Mouse (Mus musculus) liver, embryonic 13.5 days (tissue): ENCODE data around the gene Iqcd. TPM values are rescaled to one million over a fixed set of nuclear protein-coding genes. Genes with fewer than 3 reads are reported as not detected.

Experiments
- ATAC-seq: fragments of 200-750 bp; cut with Nextera tagmentation; 2 replicates; pipeline ENCODE4 v1.8.0; 2017; ENCODE audit warnings: low read depth, mild to moderate bottlenecking, moderate number of reproducible peaks, moderate library complexity
- DNase-seq: peaks from one replicate; pipeline ENCODE4 v3.0.0; 2022
- H3K27ac ChIP-seq: fragments of 300-500 bp; sonication (generic); 2 replicates; pipeline ENCODE4 v1.5.1; 2015; ENCODE audit warnings: moderate library complexity, mild to moderate bottlenecking, inconsistent platforms
- H3K27me3 ChIP-seq: fragments of 300-500 bp; sonication (generic); 2 replicates; pipeline ENCODE4 v1.6.1; 2015; ENCODE audit warnings: mild to moderate bottlenecking, inconsistent platforms
- H3K36me3 ChIP-seq: fragments of 300-500 bp; sonication (generic); 2 replicates; pipeline ENCODE4 v1.6.1; 2015; ENCODE audit warnings: mild to moderate bottlenecking, inconsistent platforms
- H3K4me1 ChIP-seq: fragments of 300-500 bp; sonication (generic); replicated peaks from 2 replicates; pipeline ENCODE4 v1.6.1; 2015; ENCODE audit warnings: inconsistent platforms
- H3K4me2 ChIP-seq: fragments of 300-500 bp; sonication (generic); 2 replicates; pipeline ENCODE4 v1.6.1; 2015; ENCODE audit warnings: inconsistent platforms, mild to moderate bottlenecking, moderate library complexity
- H3K4me3 ChIP-seq: fragments of 300-500 bp; sonication (generic); replicated peaks from 2 replicates; pipeline ENCODE4 v1.5.1; 2015; ENCODE audit warnings: mild to moderate bottlenecking, inconsistent platforms
- H3K9ac ChIP-seq: fragments of 300-500 bp; sonication (generic); 2 replicates; pipeline ENCODE4 v1.6.1; 2015; ENCODE audit warnings: mild to moderate bottlenecking, inconsistent platforms
- H3K9me3 ChIP-seq: fragments of 300-500 bp; sonication (generic); replicated peaks from 2 replicates; pipeline ENCODE4 v1.6.1; 2016; ENCODE audit warnings: inconsistent platforms
- WGBS: fragments of 180-500 bp; shearing (Covaris S2); methylation state at CpG from one replicate; pipeline ENCODE4 v1.1.7; 2015; ENCODE audit not compliant: insufficient replicate concordance; 5-methylcytosine and 5-hydroxymethylcytosine counted together
- polyA plus RNA-seq: library from polyadenylated mRNA; unstranded; fragments of >200 nt; fragmentation: Nextera tagmentation; extraction: Ambion mirVana; gene quantifications from 2 replicates; pipeline ENCODE4 v1.2.1, GENCODE M21; 2015

Iqcd gene
- polyA plus RNA-seq, 1 experiment from 2014 or later = 1.9 TPM

DNA sequence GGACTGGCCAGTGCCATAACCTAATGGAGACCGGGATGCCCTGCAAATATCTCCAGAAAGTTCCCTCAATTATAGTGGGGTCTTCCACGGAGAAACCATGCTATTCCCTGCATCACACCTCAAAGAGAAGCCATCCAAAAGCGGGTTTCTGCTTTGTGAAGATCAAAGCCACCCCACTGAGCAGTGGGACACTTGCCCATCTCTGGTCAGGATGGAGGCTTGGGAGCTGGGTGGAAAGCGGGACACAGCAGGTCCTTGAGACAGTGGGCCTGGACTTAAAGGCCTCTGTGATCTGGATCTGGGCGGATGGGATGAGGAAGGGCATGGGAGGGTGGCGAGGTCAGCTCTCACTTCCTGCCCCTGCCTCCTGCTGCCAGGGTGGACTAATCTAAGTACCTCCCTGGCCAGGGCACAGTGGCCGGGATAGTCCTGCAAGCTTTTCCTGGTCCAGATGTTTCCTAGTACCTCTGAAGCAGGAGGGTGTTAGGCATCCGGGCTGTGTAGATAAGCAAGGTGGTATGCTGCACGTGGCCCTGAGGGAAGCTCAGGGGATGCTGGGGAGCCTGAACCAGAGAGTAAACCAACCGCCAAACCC is 14.2 kb upstream of the Iqcd start:
- Histone ChIP-seq H3K9ac (no peak overlapping the region), H3K4me3 (no peak overlapping the region), H3K4me1 (peaks cover 76% of the 10 kb centered on the region), H3K4me2 (no peak overlapping the region), H3K27ac (no peak overlapping the region), H3K36me3 (peaks cover 35% of the 10 kb centered on the region), H3K9me3 (no peaks in the 10 kb centered on the region), H3K27me3 (no peaks in the 10 kb centered on the region)
- DNase-seq (no peak), ATAC-seq (no peak)
- 68% methylated on average over 10 of the region's 10 CpGs for WGBS

DNA sequence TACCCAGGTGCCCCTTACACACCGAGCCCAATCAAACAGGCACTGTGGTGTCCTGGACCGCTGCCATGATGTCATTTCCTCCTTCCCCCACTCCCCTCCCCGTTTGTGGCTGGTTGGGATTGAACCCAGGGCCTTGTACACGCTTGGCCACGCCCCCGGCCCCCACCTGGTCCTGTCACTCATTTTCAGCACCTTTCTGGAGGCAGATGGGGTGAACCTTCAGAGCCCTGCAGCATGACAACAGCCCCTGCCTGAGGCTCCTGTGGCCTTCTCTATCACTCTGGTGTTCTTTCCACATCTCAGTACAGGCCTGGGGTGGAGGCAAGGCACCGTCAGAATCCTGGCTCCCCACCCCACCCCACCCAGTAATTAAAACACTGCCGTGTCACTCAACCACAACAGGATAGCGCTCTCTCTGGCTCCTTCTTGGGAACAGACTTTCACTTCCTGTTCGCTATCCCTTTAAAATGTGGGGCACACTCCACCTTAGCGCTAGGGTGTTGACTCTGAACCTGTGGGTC is 12.0 kb upstream of the Iqcd start:
- peak; percentile 86 for ATAC-seq
- peak overlapping the region; percentile 76 for H3K9ac ChIP-seq

DNA sequence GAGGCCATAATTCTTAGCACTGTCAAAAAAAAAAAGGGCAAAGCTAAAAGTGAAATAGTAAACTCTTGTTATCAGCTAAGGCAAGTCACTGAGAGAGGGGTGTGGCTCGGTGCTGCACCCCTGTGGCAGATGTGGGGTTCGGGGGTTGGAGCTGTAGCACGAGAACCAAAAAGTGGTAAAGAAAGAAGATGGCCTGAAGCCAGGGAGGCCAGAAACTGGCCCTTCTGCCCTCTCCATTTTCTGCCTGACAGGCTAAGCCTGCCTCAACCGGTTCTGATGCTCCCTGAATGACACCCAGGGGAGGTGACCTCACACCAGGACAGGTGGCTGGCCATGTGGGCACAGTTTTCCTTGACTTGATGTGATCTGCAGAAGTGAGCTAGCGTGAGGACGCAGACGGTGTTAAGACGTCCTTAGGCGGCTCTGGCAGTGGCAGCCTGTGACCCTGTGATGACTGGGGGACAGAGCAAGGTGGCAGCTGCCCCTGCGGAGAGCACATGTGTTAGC is 10.8 kb upstream of the Iqcd start:
- Histone ChIP-seq H3K4me3 (peak overlapping the region; percentile 43), H3K9ac (peak overlapping the region; percentile 76), H3K36me3 (peaks cover 58% of the 10 kb centered on the region), H3K27ac (peak overlapping the region; percentile 99), H3K4me1 (peaks cover 80% of the 10 kb centered on the region), H3K4me2 (peak overlapping the region; percentile 73), H3K27me3 (no peaks in the 10 kb centered on the region), H3K9me3 (no peaks in the 10 kb centered on the region)
- 29% methylated on average over 10 of the region's 10 CpGs for WGBS
- DNase-seq (peak; percentile 77), ATAC-seq (peak; percentile 73)

More for the DNA sequence above, 12.0 kb upstream of the Iqcd start:
- 39% methylated on average over 11 of the region's 11 CpGs for WGBS
- no peak for DNase-seq
- H3K27ac ChIP-seq = peak overlapping the region; percentile 99
- H3K36me3 ChIP-seq = peaks cover 48% of the 10 kb centered on the region
- H3K4me1 ChIP-seq = peaks cover 69% of the 10 kb centered on the region
- H3K9me3 ChIP-seq = no peaks in the 10 kb centered on the region
- no peaks in the 10 kb centered on the region for H3K27me3 ChIP-seq
- peak overlapping the region; percentile 73 for H3K4me2 ChIP-seq
- peak overlapping the region; percentile 23; the same call in 1 of the 2 replicates for H3K4me3 ChIP-seq

DNA sequence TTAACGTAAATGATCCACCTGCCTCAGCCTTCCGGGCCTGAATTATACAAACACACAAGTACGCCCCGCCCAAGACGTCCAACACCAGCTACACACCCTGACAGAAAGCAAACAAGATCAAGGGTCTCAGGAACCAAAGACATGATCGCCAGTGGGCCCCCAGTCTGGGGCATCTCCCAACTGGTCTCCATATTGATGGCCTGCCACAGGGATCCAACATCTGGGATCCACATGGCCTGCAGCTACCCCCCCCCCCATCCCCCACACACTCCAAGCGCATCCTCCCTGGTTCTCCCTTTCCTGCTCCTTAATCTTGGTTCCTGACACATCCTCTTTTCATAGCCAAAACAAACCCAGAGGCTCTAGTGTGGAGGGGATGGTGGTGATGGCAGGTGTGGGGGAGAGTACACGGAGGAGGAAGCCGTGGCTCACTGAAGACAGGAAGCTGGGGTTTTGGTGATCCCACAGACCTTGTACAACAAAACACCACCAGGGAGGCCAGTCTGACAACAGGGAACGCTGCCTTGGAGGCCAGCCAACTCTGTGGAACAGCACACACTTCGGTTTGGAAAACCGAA is 10.2 kb upstream of the Iqcd start:
- Histone ChIP-seq H3K27ac (peak overlapping the region; percentile 99), H3K36me3 (peaks cover 61% of the 10 kb centered on the region), H3K9ac (peak overlapping the region; percentile 76), H3K9me3 (no peaks in the 10 kb centered on the region), H3K4me1 (peaks cover 86% of the 10 kb centered on the region), H3K4me3 (peak overlapping the region; percentile 43), H3K27me3 (no peaks in the 10 kb centered on the region), H3K4me2 (peak overlapping the region; percentile 73)
- peak; percentile 23 for ATAC-seq
- DNase-seq = no peak
- 35% methylated on average over 12 of the region's 12 CpGs for WGBS

DNA sequence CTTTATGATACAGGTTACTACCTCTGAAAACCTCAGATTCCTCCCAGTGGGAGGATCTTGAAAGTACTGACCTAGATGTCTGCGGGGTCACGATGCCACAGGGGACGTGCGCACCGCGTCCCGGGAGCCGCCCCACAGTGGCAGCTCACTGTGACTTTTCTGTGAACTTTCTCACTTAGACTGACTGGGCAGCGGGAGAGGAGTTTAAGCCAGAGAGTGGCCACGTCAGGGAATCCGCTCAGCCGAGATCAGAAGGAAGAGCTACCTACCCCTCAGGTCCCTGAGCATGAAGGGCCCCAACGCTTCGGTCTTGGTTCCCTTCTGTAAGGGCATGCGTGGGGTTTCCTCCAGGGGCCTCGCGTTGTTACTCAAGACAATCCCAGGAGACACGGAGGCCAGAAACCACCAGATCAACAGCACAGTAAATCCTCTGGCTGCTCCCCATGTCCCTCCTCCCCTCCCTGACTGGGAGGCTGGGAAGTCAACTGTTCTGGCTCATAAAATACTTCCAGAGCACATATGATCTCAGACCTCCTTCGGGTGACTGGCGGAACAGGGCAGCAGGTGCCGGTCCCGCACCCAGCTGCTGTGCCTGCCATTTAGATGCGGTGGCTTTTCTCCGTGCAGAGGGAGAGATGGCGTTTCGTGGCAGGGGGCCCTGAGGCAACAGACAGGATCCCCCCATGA is 9.5 kb upstream of the Iqcd start:
- WGBS = 56% methylated on average over 26 of the region's 26 CpGs
- Histone ChIP-seq H3K9me3 (no peaks in the 10 kb centered on the region), H3K36me3 (peaks cover 66% of the 10 kb centered on the region), H3K4me3 (peak overlapping the region; percentile 43), H3K9ac (peak overlapping the region; percentile 76), H3K27ac (peak overlapping the region; percentile 99), H3K27me3 (no peaks in the 10 kb centered on the region), H3K4me2 (peak overlapping the region; percentile 73), H3K4me1 (peaks cover 91% of the 10 kb centered on the region)
- DNase-seq (no peak), ATAC-seq (no peak)

DNA sequence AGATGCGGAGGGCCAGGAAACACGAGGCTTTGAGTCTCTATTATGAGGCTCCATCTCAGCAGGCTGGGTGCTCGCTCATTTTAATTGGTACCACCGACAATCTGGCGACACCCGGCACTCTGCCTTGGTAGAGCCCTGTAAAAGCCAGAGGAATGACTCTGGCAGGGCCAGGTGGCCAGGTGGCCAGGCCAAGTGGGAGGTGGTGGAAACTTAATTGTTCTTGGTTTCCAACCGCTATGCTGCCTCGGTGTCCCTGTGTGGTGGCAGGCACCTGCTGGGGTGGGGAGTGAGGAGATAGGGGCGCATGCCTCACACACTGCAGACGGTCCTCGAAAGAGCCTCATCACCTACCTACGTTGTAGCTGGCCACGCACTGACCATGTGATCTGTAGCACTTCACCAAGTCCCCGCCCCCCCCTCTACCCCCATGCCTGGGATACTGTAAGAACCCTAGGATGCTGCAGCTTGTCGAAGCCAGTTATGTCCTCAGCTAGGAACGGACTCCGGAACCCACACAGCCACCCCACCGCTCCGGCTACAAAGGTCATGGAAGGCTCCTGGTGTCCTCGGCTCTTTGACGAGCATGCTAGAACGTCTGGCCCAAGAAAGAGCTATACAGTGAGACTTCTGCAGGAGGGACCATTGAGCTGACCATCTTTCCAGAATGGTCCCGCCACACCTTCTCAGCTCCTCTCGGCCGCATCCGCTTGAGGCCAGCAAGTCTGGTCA is 8.8 kb upstream of the Iqcd start:
- no peak for ATAC-seq
- H3K4me2 ChIP-seq = no peak overlapping the region
- 90% methylated on average over 26 of the region's 26 CpGs for WGBS
- DNase-seq = no peak
- peaks cover 66% of the 10 kb centered on the region for H3K36me3 ChIP-seq
- H3K9ac ChIP-seq = no peak overlapping the region
- H3K9me3 ChIP-seq = no peaks in the 10 kb centered on the region
- peak overlapping the region; percentile 99 for H3K27ac ChIP-seq
- H3K4me3 ChIP-seq = no peak overlapping the region
- H3K4me1 ChIP-seq = peaks cover 91% of the 10 kb centered on the region
- no peaks in the 10 kb centered on the region for H3K27me3 ChIP-seq

DNA sequence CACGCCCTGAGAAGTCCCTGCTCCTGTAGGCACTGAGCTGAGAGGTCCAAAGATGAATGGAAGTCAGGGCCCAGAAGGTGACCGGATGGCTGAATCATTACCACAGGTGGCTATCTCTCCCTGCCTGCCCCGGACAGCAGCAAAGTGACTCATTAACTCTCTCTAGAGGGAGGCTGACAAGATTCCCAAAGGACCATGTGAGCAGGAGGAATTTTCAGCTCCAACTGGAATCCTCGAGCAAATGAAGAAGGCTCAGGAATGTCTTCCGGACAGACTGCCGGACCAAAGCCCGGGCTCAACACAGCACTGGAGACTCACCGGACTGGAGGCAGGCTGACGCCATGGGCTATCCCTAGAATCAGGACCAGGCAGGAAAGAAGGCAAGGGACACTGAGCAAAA is 6.8 kb upstream of the Iqcd start:
- no peaks in the 10 kb centered on the region for H3K9me3 ChIP-seq
- no peak overlapping the region for H3K9ac ChIP-seq
- 79% methylated on average over 9 of the region's 9 CpGs for WGBS
- H3K4me2 ChIP-seq = no peak overlapping the region
- DNase-seq (no peak), ATAC-seq (no peak)
- H3K27ac ChIP-seq = peak overlapping the region; percentile 37
- H3K36me3 ChIP-seq = peaks cover 67% of the 10 kb centered on the region
- peaks cover 90% of the 10 kb centered on the region for H3K4me1 ChIP-seq
- H3K4me3 ChIP-seq = no peak overlapping the region
- no peaks in the 10 kb centered on the region for H3K27me3 ChIP-seq

DNA sequence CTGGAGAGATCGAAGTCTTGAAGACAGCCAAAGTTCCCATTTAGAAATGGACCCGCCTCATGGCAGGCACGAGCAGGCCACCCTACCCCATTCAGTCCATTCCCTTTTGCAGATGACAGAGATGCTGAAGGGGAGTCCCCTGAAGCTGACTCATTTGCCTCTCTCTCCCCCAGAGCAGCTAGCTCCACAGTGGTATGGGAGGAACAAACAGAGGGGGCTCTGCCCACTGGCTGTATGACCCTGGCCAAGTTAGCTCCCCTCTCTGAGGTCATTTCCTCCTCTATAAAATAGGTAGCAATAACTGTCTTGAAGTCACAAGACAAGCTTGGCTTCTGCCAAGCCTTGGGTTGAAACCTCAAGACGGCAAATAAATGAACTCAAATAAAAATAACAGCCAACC is 5.3 kb upstream of the Iqcd start:
- peaks cover 65% of the 10 kb centered on the region for H3K36me3 ChIP-seq
- no peak for ATAC-seq

DNA sequence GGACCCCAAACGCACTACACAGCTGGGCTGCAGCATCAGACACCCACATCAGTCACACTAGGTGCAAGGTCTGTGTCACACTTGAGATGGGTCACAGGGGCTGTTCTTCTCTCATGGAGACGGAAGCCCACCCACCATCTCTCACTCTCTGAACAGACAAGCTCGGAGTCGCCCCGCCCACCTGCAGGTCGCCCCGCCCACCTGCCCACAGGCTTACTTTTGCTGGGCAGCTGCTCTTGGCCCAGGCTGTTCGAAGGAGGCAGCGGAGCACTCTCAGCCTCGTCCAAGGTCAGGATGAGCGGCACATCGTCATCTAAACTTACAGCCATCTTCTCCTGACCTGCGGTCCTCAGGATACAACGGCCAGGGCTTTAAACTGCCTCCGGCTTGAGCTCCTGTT is 3.8 kb upstream of the Iqcd start:
- Histone ChIP-seq H3K27ac (peak overlapping the region; percentile 66), H3K4me3 (no peak overlapping the region), H3K4me1 (peaks cover 82% of the 10 kb centered on the region), H3K36me3 (peaks cover 56% of the 10 kb centered on the region), H3K27me3 (no peaks in the 10 kb centered on the region), H3K9me3 (no peaks in the 10 kb centered on the region), H3K9ac (no peak overlapping the region), H3K4me2 (peak overlapping the region; percentile 28)
- no peak for DNase-seq
- no peak for ATAC-seq
- 64% methylated on average over 15 of the region's 15 CpGs for WGBS

More for the DNA sequence above, 5.3 kb upstream of the Iqcd start:
- Histone ChIP-seq H3K4me2 (no peak overlapping the region), H3K4me1 (peaks cover 85% of the 10 kb centered on the region), H3K9me3 (no peaks in the 10 kb centered on the region), H3K27ac (peak overlapping the region; percentile 53), H3K4me3 (no peak overlapping the region), H3K27me3 (no peaks in the 10 kb centered on the region), H3K9ac (0 out of 2 replicates have a peak overlapping the region, but pooled peaks have one; percentile 13)
- WGBS = 88% methylated on average over 4 of the region's 4 CpGs
- DNase-seq = no peak

DNA sequence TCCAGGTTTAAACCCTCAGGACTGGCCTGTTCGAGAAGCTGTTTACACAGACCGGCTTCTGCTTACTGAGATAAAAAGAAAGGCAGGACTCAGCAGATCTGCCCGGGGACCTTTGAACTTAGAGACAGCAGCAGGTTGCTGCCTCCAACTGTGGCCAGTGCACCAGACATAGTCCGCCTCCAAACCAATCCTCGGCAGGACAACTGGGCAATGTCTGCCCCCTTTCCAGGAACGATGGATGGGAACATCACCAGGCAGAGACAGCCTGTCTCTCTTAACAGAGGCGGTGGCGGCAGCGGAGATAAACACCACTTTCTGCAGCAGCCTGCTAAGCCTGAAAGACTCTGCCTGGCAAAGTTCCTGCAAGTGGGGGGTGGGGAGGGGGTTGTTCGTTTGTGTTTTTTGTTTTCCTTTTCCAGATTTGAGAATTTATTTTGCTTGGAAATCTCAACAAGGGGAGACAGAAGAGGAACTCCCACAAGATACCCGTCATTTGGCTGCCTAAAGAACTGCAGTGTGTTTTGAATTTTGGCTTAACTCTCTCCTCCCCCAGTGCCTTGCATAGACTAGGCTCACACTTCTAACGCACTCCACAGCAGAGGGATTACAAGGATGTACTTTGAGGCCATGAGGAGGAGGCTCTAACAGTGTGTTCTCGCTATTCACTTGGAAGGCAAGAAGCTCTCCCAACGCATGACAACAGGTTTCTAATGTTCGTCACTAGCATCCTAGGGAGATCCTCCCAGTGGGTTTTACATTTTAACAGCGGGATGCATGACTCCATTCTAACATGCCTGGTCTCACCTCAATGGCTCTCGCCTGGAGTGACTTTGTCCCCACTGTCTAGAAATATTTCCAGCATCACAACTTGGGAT is 1.8 kb upstream of the Iqcd start:
- Histone ChIP-seq H3K4me2 (peak overlapping the region; percentile 83), H3K4me1 (peaks cover 79% of the 10 kb centered on the region), H3K9ac (peak overlapping the region; percentile 98), H3K4me3 (peak overlapping the region; percentile 91), H3K27ac (peak overlapping the region; percentile 97), H3K36me3 (peaks cover 36% of the 10 kb centered on the region), H3K27me3 (no peaks in the 10 kb centered on the region), H3K9me3 (no peaks in the 10 kb centered on the region; the same call in none of the 2 replicates)
- WGBS = 6% methylated on average over 17 of the region's 17 CpGs
- ATAC-seq = peak; percentile 58
- peak; percentile 69 for DNase-seq
